Mouse (Mus musculus) testis, adult 2 months (tissue): ENCODE results near the gene Mrpl33.

Experiments used
- CTCF ChIP-seq: fragments of 200-500 bp; IDR thresholded peaks from 2 replicates; pipeline ENCODE4 v1.5.1; 2012; ENCODE audit warnings: low read depth, mild to moderate bottlenecking, inconsistent platforms, low read length, moderate library complexity; ENCODE audit not compliant: control insufficient read depth, insufficient read depth, insufficient replicate concordance
- POLR2A ChIP-seq: fragments of 200-500 bp; IDR thresholded peaks from 2 replicates; pipeline ENCODE4 v1.6.1; 2012; ENCODE audit warnings: low read depth, mild to moderate bottlenecking, inconsistent platforms, low read length, moderate library complexity; ENCODE audit not compliant: control insufficient read depth

DNA sequence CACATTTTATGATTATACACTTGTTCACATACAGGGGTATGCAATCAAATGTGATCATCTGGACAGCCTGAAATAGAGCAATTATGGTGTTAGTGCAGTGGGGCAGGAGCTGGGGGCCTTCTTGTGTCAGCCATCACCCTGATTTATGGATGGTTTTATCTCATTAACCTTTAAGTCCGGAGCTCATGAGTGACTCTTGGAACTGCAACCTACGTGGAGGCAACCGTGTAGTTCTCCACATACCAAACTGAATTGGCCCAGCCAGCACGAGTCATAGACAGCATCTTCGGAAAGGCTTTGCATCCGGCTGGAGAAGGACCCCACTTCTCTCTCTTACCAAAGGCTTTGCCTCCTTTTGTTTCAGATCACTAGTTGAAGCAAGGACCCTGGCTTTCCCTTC lies 7.0 kb downstream of the Mrpl33 start:
- no peak for TF ChIP-seq CTCF
- no peak for TF ChIP-seq POLR2A
